Mouse (Mus musculus): Measurements from ENCODE around the gene Pitx3. TPM values are rescaled to one million over a fixed set of nuclear protein-coding genes. Genes with fewer than 3 reads are reported as not detected.
"Not testable (repeated sequence)": the region's sequence is repeated elsewhere in the genome, so short reads cannot be mapped to it uniquely, and the experiment has no call there.

The Pitx3 gene
- polyA plus RNA-seq, 1 experiment = 0.24 TPM

GRCm38 (mm10) chr19:46135297-46135696 is 12.8 kb downstream of the Pitx3 start:
- Histone ChIP-seq H3K36me3 (ENCODE audit: control insufficient read depth, insufficient read depth, low read length) (no peaks in the 10 kb centered on the region), H3K4me3 (ENCODE audit: control insufficient read depth, insufficient read depth, low read length) (0 out of 2 replicates have a peak overlapping the region, but pooled peaks have one; percentile 52), H3K27me3 (ENCODE audit: control insufficient read depth, insufficient read depth, low read length) (peaks cover 9% of the 10 kb centered on the region; the same call in 1 of the 2 replicates), H3K4me1 (replicated peaks; ENCODE audit: control insufficient read depth, insufficient read depth, low read length) (peaks cover 22% of the 10 kb centered on the region), H3K27ac (ENCODE audit: control insufficient read depth, insufficient read depth, low read length) (no peak overlapping the region)
- DNase-seq = peak; percentile 86
- 3% methylated on average over 12 of the region's 12 CpGs for WGBS
- TF ChIP-seq POLR2A (IDR thresholded peaks at IDR 0.05; ENCODE audit: control insufficient read depth, extremely low read depth, insufficient read depth, low read length, poor library complexity) = no peak
- peak; percentile 93 for TF ChIP-seq CTCF (IDR thresholded peaks at IDR 0.05; ENCODE audit: borderline replicate concordance, control insufficient read depth, extremely low read depth, insufficient read depth, low read length, poor library complexity)

GRCm38 (mm10) chr19:46132577-46132976 is 15.5 kb downstream of the Pitx3 start:
- H3K4me1 ChIP-seq (replicated peaks; ENCODE audit: control insufficient read depth, insufficient read depth, low read length) = peaks cover 22% of the 10 kb centered on the region
- no peak for DNase-seq
- H3K27ac ChIP-seq (ENCODE audit: control insufficient read depth, insufficient read depth, low read length) = no peak overlapping the region
- peaks cover 9% of the 10 kb centered on the region; the same call in 1 of the 2 replicates for H3K27me3 ChIP-seq (ENCODE audit: control insufficient read depth, insufficient read depth, low read length)
- 12% methylated on average over 6 of the region's 6 CpGs for WGBS
- TF ChIP-seq CTCF (IDR thresholded peaks at IDR 0.05; ENCODE audit: borderline replicate concordance, control insufficient read depth, extremely low read depth, insufficient read depth, low read length, poor library complexity) (no peak), POLR2A (IDR thresholded peaks at IDR 0.05; ENCODE audit: control insufficient read depth, extremely low read depth, insufficient read depth, low read length, poor library complexity) (no peak)
- H3K36me3 ChIP-seq (ENCODE audit: control insufficient read depth, insufficient read depth, low read length) = no peaks in the 10 kb centered on the region
- no peak overlapping the region for H3K4me3 ChIP-seq (ENCODE audit: control insufficient read depth, insufficient read depth, low read length)

- H3K27ac ChIP-seq (ENCODE audit: control insufficient read depth, insufficient read depth, low read length) = no peak within 1 kb of the TSS
- WGBS = 2% methylated on average over 31 of the region's 31 CpGs
- no peak for DNase-seq
- no peaks in the 10 kb centered on the region for H3K36me3 ChIP-seq (ENCODE audit: control insufficient read depth, insufficient read depth, low read length)
- peaks cover 9% of the 10 kb centered on the region; the same call in 1 of the 2 replicates for H3K27me3 ChIP-seq (ENCODE audit: control insufficient read depth, insufficient read depth, low read length)
- peaks cover 20% of the 10 kb centered on the region for H3K4me1 ChIP-seq (replicated peaks; ENCODE audit: control insufficient read depth, insufficient read depth, low read length)
- no peak for TF ChIP-seq CTCF (IDR thresholded peaks at IDR 0.05; ENCODE audit: borderline replicate concordance, control insufficient read depth, extremely low read depth, insufficient read depth, low read length, poor library complexity)
- TF ChIP-seq POLR2A (IDR thresholded peaks at IDR 0.05; ENCODE audit: control insufficient read depth, extremely low read depth, insufficient read depth, low read length, poor library complexity) = no peak
- H3K4me3 ChIP-seq (ENCODE audit: control insufficient read depth, insufficient read depth, low read length) = no peak within 1 kb of the TSS
Observed at GRCm38 (mm10) chr19:46131694-46132525, 16.2 kb downstream of the Pitx3 start, which contains the start of gene Elovl3. Gene Elovl3, plus strand, starts transcription at chr19:46131897.

DNA sequence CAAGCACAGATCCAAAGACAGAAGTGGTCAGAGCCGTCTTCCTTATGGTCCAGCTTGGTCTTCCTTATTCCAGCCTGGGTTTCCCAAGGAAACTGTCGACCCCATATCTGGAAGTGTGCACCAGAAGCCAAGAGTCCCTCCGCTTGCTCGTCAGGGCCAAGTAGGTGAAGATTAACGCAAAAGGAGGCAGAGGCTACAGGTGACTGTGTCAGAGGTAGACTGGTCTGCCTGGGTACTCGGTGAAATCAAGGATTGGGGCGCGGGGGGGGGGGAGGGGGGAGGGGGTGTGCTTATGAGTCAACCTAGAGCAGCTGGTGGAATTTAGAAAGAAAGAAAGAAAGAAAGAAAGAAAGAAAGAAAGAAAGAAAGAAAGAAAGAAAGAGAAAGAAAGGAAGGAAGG is 16.8 kb downstream of the Pitx3 start:
- Histone ChIP-seq H3K4me1 (replicated peaks; ENCODE audit: control insufficient read depth, insufficient read depth, low read length) (peaks cover 14% of the 10 kb centered on the region), H3K27me3 (ENCODE audit: control insufficient read depth, insufficient read depth, low read length) (peaks cover 9% of the 10 kb centered on the region; the same call in 1 of the 2 replicates), H3K27ac (ENCODE audit: control insufficient read depth, insufficient read depth, low read length) (no peak overlapping the region), H3K36me3 (ENCODE audit: control insufficient read depth, insufficient read depth, low read length) (no peaks in the 10 kb centered on the region), H3K4me3 (ENCODE audit: control insufficient read depth, insufficient read depth, low read length) (no peak overlapping the region)
- TF ChIP-seq CTCF (IDR thresholded peaks at IDR 0.05; ENCODE audit: borderline replicate concordance, control insufficient read depth, extremely low read depth, insufficient read depth, low read length, poor library complexity) (no peak), POLR2A (IDR thresholded peaks at IDR 0.05; ENCODE audit: control insufficient read depth, extremely low read depth, insufficient read depth, low read length, poor library complexity) (no peak)
- no peak for DNase-seq
- WGBS = 16% methylated on average over 8 of the region's 8 CpGs

- WGBS = 73% methylated on average over 6 of the region's 6 CpGs
- DNase-seq; H3K27me3 ChIP-seq (ENCODE audit: control insufficient read depth, insufficient read depth, low read length); H3K4me1 ChIP-seq (replicated peaks; ENCODE audit: control insufficient read depth, insufficient read depth, low read length); H3K36me3 ChIP-seq (ENCODE audit: control insufficient read depth, insufficient read depth, low read length); H3K27ac ChIP-seq (ENCODE audit: control insufficient read depth, insufficient read depth, low read length); H3K4me3 ChIP-seq (ENCODE audit: control insufficient read depth, insufficient read depth, low read length): not testable (repeated sequence)
Observed at GRCm38 (mm10) chr19:46129737-46130136, 18.4 kb downstream of the Pitx3 start.

DNA sequence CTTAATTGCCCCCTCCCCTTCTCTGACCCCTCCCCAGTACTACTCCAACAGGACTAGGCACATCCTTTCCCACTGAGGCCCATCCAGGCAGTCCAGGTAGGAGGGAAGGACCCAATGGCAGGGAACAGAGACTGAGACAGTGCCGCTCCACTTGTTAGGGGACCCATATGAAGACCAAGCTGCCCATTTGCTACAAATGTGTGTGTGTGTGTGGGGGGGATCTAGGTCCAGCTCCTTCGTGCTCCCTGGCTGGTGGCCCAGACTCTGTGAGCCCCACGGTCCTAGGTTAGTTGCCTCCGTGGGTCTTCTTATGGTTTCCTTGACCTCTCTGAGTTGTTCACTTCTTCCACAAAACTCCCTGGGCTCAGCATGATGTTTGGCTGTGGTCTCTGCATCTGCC is 21.8 kb downstream of the Pitx3 start:
- Histone ChIP-seq H3K27ac (ENCODE audit: control insufficient read depth, insufficient read depth, low read length) (no peak overlapping the region), H3K4me1 (replicated peaks; ENCODE audit: control insufficient read depth, insufficient read depth, low read length) (no peaks in the 10 kb centered on the region), H3K36me3 (ENCODE audit: control insufficient read depth, insufficient read depth, low read length) (no peaks in the 10 kb centered on the region), H3K27me3 (ENCODE audit: control insufficient read depth, insufficient read depth, low read length) (no peaks in the 10 kb centered on the region; the same call in 1 of the 2 replicates), H3K4me3 (ENCODE audit: control insufficient read depth, insufficient read depth, low read length) (no peak overlapping the region)
- TF ChIP-seq CTCF (IDR thresholded peaks at IDR 0.05; ENCODE audit: borderline replicate concordance, control insufficient read depth, extremely low read depth, insufficient read depth, low read length, poor library complexity) (no peak), POLR2A (IDR thresholded peaks at IDR 0.05; ENCODE audit: control insufficient read depth, extremely low read depth, insufficient read depth, low read length, poor library complexity) (no peak)
- DNase-seq = no peak
- WGBS = 94% methylated on average over 4 of the region's 4 CpGs
